Mouse (Mus musculus) gastrocnemius, postnatal 25 days (tissue): ENCODE measurements around the gene Ap3d1. TPM values are rescaled to one million over a fixed set of nuclear protein-coding genes. Genes with fewer than 3 reads are reported as not detected.

Experiments used
- DNase-seq: peaks from one replicate; pipeline ENCODE4 v3.0.0; 2022
- total RNA-seq, 2 experiments: library from RNA; stranded (reverse); gene quantifications; 1 replicate in 1 of 2; 2 replicates in 1 of 2; pipeline ENCODE4 v1.2.3; 2021

Ap3d1 gene
- total RNA-seq, 2 experiments from 2014 or later = 22.1 to 25.0 TPM

DNA sequence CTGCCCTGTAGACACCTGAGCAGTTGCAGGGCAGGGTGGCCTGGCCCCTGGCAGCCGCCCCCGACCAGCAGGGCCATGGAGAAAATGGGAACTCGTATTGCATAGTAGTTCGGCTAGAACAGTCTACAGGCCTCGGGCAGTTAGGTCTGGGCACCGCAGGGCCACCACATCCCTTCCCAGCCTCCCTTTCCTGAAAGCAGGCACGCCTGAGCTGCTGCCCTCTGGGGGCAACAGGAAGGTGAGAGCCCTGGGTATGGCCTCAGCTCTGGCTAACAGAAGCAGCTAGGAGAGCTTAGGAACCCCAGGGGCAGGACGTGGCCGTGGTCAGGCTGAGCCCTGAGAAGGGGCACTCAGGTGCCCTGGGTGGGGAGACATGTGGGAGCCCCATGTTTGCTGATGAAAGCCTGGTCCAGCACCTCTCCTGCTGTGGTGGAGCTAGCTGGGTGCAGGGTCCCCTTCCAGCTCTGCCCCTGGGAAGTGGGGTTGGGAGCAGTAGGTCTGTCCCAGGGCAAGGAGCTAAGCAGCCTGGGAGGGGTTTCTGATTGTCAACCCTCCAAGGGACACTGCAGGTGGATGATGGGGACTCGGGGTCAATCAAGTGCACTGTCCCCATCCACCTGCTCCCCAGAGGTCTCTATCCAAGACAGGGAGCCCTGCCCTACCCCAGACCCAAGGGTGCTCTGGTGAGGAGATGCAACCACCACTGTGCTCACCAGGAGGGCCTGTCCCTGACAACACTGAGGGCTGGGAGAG, 75.9 kb downstream of the Ap3d1 start:
- DNase-seq = no peak

DNA sequence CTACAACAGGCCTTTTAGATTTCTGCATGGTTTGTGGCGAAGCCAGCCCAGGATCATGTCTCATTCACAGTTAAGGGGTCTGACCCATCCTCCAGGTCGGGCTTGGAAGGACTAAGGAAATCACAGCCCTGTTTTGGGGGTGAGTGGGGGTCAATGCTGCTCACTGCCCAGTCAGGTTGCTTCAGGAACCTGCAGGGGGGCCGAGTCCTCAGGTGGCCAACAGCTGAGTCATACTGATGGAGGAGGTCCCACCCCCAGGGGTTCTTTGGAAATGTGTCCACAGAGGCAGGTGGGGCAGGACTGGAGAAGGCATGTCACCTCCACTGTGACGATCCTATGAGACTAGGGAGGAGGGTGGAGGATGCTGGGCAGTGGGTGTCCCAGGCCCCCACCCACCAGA, 76.6 kb downstream of the Ap3d1 start:
- peak; percentile 60 for DNase-seq

DNA sequence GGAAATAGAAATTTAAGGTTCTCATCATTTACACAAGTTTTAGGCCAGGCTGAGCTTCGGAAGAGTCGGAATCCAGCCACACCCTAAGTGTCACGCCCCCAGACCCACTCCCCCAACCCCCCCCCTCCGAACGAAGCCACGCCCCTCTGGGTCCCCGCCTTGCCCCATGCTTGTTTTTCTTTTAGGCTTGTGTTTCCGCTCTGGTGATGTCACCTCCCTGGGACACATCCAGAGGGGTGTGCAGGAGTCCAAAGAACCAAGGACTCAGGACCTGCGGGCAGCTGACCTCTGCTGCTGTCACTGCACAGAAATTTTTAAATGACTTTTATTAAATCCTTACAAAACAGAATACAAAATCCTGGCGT, 77.1 kb downstream of the Ap3d1 start:
- peak; percentile 87 for DNase-seq

DNA sequence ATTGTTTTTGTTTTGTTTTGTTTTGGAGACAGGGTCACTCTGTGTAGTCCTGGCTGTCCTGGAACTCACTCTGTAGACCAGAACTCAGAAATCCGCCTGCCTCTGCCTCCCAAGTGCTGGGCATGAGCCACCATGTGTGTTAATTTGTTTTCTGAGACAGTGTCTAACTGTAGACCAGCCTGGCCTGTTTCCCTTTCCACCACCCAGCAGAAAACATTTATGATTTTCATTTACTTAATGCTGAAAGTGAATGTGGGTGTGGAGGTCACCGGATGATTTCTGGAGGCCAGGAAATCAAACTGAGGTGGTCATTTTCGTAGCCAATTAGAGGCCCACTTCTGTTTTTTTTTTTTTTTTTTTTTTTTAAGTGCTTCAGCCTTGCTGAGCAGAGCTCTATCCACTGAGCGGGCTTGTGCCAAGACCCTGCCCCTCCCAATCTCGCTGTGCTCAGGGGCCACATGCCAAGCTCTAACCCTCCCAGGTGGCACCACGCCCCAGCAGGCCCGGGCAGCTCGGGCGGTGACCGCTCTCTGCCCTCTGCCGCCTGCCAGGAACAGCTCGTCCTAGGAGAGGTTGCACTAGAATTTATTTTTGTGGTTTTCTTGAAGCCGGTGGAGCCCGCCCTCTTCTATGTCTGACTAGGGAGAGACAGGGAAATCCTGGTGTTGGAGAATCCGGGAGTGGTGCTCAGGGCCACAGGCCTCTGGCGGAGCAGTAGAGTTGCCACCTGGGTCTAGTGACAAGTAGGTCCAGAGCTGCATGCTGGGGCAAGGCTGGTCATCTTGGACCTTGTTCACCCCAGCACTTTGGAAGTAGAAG, 77.7 kb downstream of the Ap3d1 start:
- peak; percentile 97 for DNase-seq

DNA sequence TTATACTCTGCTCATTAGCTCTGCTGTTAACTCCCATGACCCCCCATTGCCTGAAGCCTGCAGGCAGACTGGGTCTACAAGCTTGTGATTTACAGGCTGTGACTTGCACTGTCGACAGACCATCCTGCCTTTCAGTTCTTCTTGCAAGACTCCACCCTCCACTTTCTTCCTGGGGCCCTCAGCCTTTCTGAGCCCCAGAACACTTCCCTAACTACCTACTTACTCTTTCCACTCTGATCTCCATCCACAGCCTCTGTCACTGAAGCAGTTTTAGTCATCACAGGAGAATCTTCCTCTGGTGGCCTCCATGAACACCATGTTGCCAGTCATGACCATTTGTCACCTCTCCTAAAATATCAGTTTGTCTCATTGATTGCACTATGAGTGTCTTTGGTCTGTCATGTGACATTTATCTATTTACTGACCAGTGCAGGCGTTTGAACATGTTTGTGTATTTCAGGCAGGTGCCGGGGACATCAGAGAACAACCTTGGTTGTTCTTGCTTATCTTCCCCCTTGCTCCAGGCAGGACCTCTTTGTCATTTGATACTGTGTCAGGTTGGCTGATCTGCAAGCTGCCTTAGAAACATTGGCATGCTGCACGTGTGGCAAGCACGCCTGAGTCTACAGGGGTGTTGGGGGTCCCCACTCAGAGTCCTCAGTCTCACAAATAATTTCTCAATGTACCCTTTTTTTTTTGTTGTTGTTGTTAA, 78.4 kb downstream of the Ap3d1 start:
- DNase-seq = no peak

DNA sequence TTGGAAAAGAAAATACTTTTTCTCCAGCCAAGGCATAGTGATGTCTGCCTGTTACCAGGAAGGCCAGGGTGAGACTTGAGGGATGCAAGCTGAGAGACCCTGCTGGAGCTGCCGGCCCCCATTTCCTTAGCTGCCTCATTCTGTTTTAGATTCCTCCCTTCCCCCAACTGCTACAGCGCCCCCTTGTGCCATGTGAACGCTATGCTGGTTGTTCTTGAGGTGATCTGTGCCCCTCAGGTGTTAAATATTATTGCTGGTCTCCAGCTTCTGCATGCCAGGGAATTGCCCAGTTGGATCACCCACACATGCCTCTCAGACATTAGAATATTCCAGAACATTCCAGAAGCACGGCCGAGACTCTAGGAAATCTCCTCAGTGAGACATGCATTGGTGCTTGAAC, 80.9 kb downstream of the Ap3d1 start:
- no peak for DNase-seq

DNA sequence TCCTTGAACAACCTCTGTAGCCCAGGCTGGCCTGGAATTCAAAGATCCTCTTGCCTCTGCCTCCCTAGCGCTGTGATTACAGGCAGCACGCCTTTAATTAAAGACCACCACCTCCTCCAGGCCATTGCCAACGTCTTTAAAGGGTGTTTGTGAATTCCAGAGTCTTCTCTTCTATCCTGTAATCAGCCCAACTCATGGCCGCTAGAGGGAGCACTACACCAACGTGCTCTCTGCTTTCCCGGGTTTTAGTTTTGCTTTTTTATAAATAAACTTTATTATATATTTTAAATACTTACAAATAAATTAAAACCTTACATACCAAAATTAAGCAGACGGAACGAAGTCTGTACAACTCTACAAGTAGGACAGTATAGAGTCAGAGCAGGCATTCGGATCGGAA, 82.9 kb downstream of the Ap3d1 start:
- no peak for DNase-seq

DNA sequence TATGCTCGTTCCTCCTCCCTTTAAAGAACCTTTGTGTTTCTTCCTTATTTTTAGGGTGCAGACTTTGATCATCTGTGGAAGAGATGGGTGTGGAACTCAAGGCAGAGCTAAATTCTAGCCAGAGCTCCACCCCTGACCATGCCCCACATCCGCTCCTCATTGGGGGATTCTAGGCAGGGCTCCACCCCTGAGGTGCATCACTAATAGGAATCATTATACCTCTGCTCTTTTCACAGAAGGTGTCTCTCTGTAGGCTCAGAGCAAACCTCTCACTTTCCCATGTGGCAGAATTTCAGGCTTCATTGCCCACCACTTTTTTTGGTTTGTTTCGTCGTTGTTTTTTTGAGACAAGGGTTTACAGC, 83.2 kb downstream of the Ap3d1 start:
- DNase-seq = no peak

DNA sequence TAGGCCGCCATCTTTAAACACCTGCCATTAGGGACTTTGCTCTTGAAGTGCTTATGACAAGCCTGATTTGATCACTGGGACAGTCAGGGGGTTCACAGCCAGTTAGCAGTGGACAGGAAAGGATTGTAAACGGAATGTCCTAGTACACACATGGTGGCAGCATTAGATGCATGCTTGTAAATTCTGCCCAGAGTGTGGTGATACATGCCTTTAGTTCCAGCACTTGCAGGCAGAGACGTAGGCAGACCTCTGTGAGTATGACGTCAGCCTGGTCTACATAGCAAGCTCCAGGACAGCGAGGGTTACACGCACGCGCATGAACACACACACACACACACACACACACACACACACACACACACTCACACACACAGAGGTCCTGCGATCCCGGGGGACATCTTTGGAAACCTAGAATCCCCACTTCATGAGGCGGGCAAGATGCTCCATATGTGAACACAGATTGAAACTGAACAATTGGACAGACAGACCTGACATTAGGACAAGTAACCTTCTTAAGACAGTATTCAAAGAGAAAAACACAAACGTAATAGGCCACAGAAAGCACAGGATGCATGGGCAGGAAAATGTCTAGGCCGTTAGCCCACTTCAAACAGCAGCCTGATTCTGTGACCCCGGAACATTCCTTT, 83.7 kb downstream of the Ap3d1 start:
- DNase-seq = no peak

Other genes starting within 250 kb of the Ap3d1 start
- gene Onecut3, start 247.4 kb downstream of the Ap3d1 start, total RNA-seq = not detected
- not detected for gene Atp8b3, start 203.1 kb downstream of the Ap3d1 start, total RNA-seq
- gene Rexo1, start 180.7 kb downstream of the Ap3d1 start, total RNA-seq = 1 to 10 TPM; 8.4 to 9.3 TPM
- gene Klf16, start 164.9 kb downstream of the Ap3d1 start, total RNA-seq = 1 to 10 TPM; 1.2 to 2.0 TPM
- gene Abhd17a, start 151.9 kb downstream of the Ap3d1 start, total RNA-seq = 10 to 100 TPM; 53.8 to 58.8 TPM
- 10 to 100 TPM; 14.3 to 18.4 TPM for gene Scamp4, start 139.4 kb downstream of the Ap3d1 start, total RNA-seq
- gene Adat3, start 139.4 kb downstream of the Ap3d1 start, total RNA-seq = 1 to 10 TPM in 1 of 2 experiments, under 1 TPM in 1; 0.92 to 1.2 TPM
- under 1 TPM; 0.21 to 0.33 TPM for gene Gm49322, start 136.2 kb downstream of the Ap3d1 start, total RNA-seq
- gene Csnk1g2, start 119.4 kb downstream of the Ap3d1 start, total RNA-seq = 10 to 100 TPM; 85.8 to 99.9 TPM
- 10 to 100 TPM; 30.5 to 31.4 TPM for gene Btbd2, start 85.2 kb downstream of the Ap3d1 start, total RNA-seq
- 100 to 1,000 TPM; 243 to 270 TPM for gene Mknk2, start 64.2 kb downstream of the Ap3d1 start, total RNA-seq
- gene Mob3a, start 40.3 kb downstream of the Ap3d1 start, total RNA-seq = 1 to 10 TPM; 5.7 to 6.8 TPM
- gene Izumo4, start 40.1 kb downstream of the Ap3d1 start, total RNA-seq = 1 to 10 TPM; 2.4 to 3.8 TPM
- 10 to 100 TPM; 24.6 TPM for gene Dot1l, start 12.9 kb upstream of the Ap3d1 start, total RNA-seq
- 10 to 100 TPM; 24.0 to 24.9 TPM for gene Sf3a2, start 55.9 kb upstream of the Ap3d1 start, total RNA-seq
- gene Plekhj1, start 56.4 kb upstream of the Ap3d1 start, total RNA-seq = 10 to 100 TPM; 22.4 to 27.3 TPM
- gene Amh, start 63.0 kb upstream of the Ap3d1 start, total RNA-seq = under 1 TPM; 0.20 to 0.21 TPM
- 100 to 1,000 TPM; 395 to 415 TPM for gene Jsrp1, start 71.2 kb upstream of the Ap3d1 start, total RNA-seq
- gene Oaz1, start 84.4 kb upstream of the Ap3d1 start, total RNA-seq = 100 to 1,000 TPM; 651 to 657 TPM
- 10 to 100 TPM; 13.3 to 15.5 TPM for gene Lingo3, start 101.8 kb upstream of the Ap3d1 start, total RNA-seq
- 10 to 100 TPM; 19.0 to 22.3 TPM for gene Lsm7, start 112.9 kb upstream of the Ap3d1 start, total RNA-seq
- 10 to 100 TPM; 21.7 to 23.6 TPM for gene Sppl2b, start 113.0 kb upstream of the Ap3d1 start, total RNA-seq
- not detected for gene Tmprss9, start 129.6 kb upstream of the Ap3d1 start, total RNA-seq
- gene Timm13, start 158.7 kb upstream of the Ap3d1 start, total RNA-seq = 100 to 1,000 TPM; 114 to 125 TPM
- gene Lmnb2, start 176.0 kb upstream of the Ap3d1 start, total RNA-seq = 1 to 10 TPM; 3.7 to 5.1 TPM
- gene Gadd45b, start 187.8 kb upstream of the Ap3d1 start, total RNA-seq = 10 to 100 TPM; 12.7 to 30.0 TPM